ENCODE assay signal across 11 mouse cellular contexts in the genomic region with DNA sequence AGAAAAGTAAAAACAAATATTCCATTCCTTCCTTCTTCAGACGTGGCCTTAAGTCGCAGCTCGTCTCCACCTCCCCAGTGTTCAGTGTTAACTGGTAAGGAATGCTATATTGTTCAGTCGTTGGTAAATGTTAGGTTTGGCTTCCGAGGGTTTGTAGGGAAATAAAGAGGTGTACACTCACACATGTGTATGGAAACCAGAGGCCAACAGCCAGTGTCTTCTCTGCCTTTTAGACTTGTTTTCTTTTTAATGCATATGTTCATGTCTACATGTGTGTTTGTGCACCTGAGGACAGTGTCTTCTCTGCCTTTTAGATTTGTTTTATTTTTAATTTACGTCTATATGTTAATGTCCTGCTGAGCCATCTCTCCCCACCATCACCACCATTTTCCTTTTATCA. TPM values are rescaled to one million over a fixed set of nuclear protein-coding genes. Genes with fewer than 3 reads are reported as not detected.
DNase-seq lines count a peak whose midpoint lies in the region; ATAC-seq and TF ChIP-seq lines count a peak whose summit lies in the region.
"Had no signal": no experiment of that assay in that cellular context is flagged by ENCODE, and none has a peak within 500 bp of the region (broad histone marks: within the 10 kb centered on the region; RNA-seq: fewer than 3 reads in every experiment).

No protein-coding gene starts in this region.

- no peak for ATAC-seq in heart, postnatal 0 days (ENCODE audit: insufficient read depth, low read depth)
- ATAC-seq in heart, embryonic 12.5 days (ENCODE audit: insufficient number of reproducible peaks, low FRiP score): no peak
- ATAC-seq in forebrain, embryonic 13.5 days: no peak
- ATAC-seq: CD4-positive, CD25-positive, alpha-beta regulatory T cell, adult 4 months had no signal

- DNase-seq in heart, postnatal 0 days (ENCODE audit: low spot score): no peak
- DNase-seq in ES-E14 (ENCODE audit: low read depth, low spot score): no peak
- no peak for DNase-seq in midbrain, embryonic 10.5 days (ENCODE audit: low spot score)
- DNase-seq in gastrocnemius, adult 18-20 months (ENCODE audit: low spot score): no peak
- DNase-seq in urinary bladder, postnatal 14 days (ENCODE audit: low spot score): no peak
- DNase-seq in testis, postnatal 10 days (ENCODE audit: low spot score): no peak
- DNase-seq: cerebellum, adult 9-10 months; kidney, adult 9 months had no signal

- H3K36me3 ChIP-seq in heart, postnatal 0 days (replicated peaks; ENCODE audit: control insufficient read depth, insufficient read depth, low read length): no peaks in the 10 kb centered on the region
- no peaks in the 10 kb centered on the region for H3K36me3 ChIP-seq in heart, embryonic 12.5 days
- H3K36me3 ChIP-seq in ES-E14 (ENCODE audit: control insufficient read depth, insufficient read depth, low read length, poor library complexity, severe bottlenecking): peaks cover 7% of the 10 kb centered on the region
- H3K36me3 ChIP-seq in forebrain, embryonic 13.5 days (ENCODE audit: poor library complexity, severe bottlenecking): no peaks in the 10 kb centered on the region
- peaks cover 18% of the 10 kb centered on the region for H3K36me3 ChIP-seq in midbrain, embryonic 10.5 days

- TF ChIP-seq CTCF in heart, postnatal 0 days (IDR thresholded peaks at IDR 0.05; ENCODE audit: low read depth): no peak

- H3K9ac ChIP-seq in heart, postnatal 0 days (replicated peaks; ENCODE audit: low read depth, low read length): no peak overlapping the region
- no peak overlapping the region for H3K9ac ChIP-seq in heart, embryonic 12.5 days
- H3K9ac ChIP-seq in ES-E14 (ENCODE audit: insufficient read depth, low read depth, low read length, poor library complexity, severe bottlenecking): peak overlapping the region; percentile 47; the same call in 1 of the 2 replicates
- H3K9ac ChIP-seq in forebrain, embryonic 13.5 days: no peak overlapping the region

- H3K9me3 ChIP-seq in heart, postnatal 0 days (replicated peaks; ENCODE audit: control insufficient read depth, low read length): no peaks in the 10 kb centered on the region
- H3K9me3 ChIP-seq in heart, embryonic 12.5 days (replicated peaks): 0 out of 2 replicates have a peak, but pooled peaks cover 7% of the 10 kb centered on the region
- H3K9me3 ChIP-seq in ES-E14 (ENCODE audit: control insufficient read depth, insufficient read depth, low read depth, low read length): no peaks in the 10 kb centered on the region
- peaks cover 8% of the 10 kb centered on the region; the same call in 1 of the 2 replicates for H3K9me3 ChIP-seq in forebrain, embryonic 13.5 days (replicated peaks)
- peaks cover 6% of the 10 kb centered on the region for H3K9me3 ChIP-seq in midbrain, embryonic 10.5 days (replicated peaks)

- no peaks in the 10 kb centered on the region for H3K27me3 ChIP-seq in heart, postnatal 0 days (ENCODE audit: control insufficient read depth, insufficient read depth, low read length)
- H3K27me3 ChIP-seq in heart, embryonic 12.5 days (replicated peaks): no peaks in the 10 kb centered on the region
- no peaks in the 10 kb centered on the region for H3K27me3 ChIP-seq in forebrain, embryonic 13.5 days
- H3K27me3 ChIP-seq in midbrain, embryonic 10.5 days (ENCODE audit: low read depth, poor library complexity, severe bottlenecking): no peaks in the 10 kb centered on the region

- TF ChIP-seq EP300 in heart, postnatal 0 days (IDR thresholded peaks at IDR 0.05; ENCODE audit: low read depth): no peak

- H3K4me3 ChIP-seq in heart, postnatal 0 days (ENCODE audit: low read depth, low read length): no peak overlapping the region
- H3K4me3 ChIP-seq in heart, embryonic 12.5 days: no peak overlapping the region
- H3K4me3 ChIP-seq in ES-E14 (ENCODE audit: insufficient read depth in 1 of 2, low read depth in 1 of 2, low read length in 2 of 2, poor library complexity in 1 of 2, severe bottlenecking in 1 of 2): no peak overlapping the region
- H3K4me3 ChIP-seq in forebrain, embryonic 13.5 days: no peak overlapping the region
- H3K4me3 ChIP-seq in midbrain, embryonic 10.5 days: peak overlapping the region; percentile 36

- WGBS in heart, postnatal 0 days: 55% methylated on average over 6 of the region's 6 CpGs
- WGBS in heart, embryonic 12.5 days: 52% methylated on average over 6 of the region's 6 CpGs
- 5% methylated on average over 6 of the region's 6 CpGs for WGBS in forebrain, embryonic 13.5 days
- 8% methylated on average over 6 of the region's 6 CpGs for WGBS in midbrain, embryonic 10.5 days

- in situ Hi-C loops in ES-E14 (cut with MboI; ENCODE audit: low sequenced_read_pairs in 2 of 2, unreplicated experiment in 2 of 2): no loop called here

- no peaks in the 10 kb centered on the region; the same call in none of the 2 replicates for H3K4me1 ChIP-seq in heart, postnatal 0 days (ENCODE audit: control insufficient read depth, insufficient read depth)
- peaks cover 20% of the 10 kb centered on the region for H3K4me1 ChIP-seq in heart, embryonic 12.5 days (replicated peaks)
- H3K4me1 ChIP-seq in ES-E14 (ENCODE audit: control insufficient read depth in 2 of 2, insufficient read depth in 2 of 2, low read length in 2 of 2, poor library complexity in 1 of 2): peaks cover 8 to 12% of the 10 kb centered on the region in 2 experiments
- peaks cover 28% of the 10 kb centered on the region for H3K4me1 ChIP-seq in forebrain, embryonic 13.5 days
- peaks cover 63% of the 10 kb centered on the region for H3K4me1 ChIP-seq in midbrain, embryonic 10.5 days

- H3K27ac ChIP-seq in heart, postnatal 0 days (ENCODE audit: low read depth): no peak overlapping the region
- no peak overlapping the region for H3K27ac ChIP-seq in heart, embryonic 12.5 days (ENCODE audit: poor library complexity, severe bottlenecking)
- peak overlapping the region; percentile 99 for H3K27ac ChIP-seq in ES-E14 (ENCODE audit: insufficient read depth, low read depth, low read length, poor library complexity, severe bottlenecking)
- H3K27ac ChIP-seq in forebrain, embryonic 13.5 days: peak overlapping the region; percentile 92
- peak overlapping the region; percentile 95 for H3K27ac ChIP-seq in midbrain, embryonic 10.5 days (replicated peaks)

- peak overlapping the region; percentile 18; the same call in 1 of the 2 replicates for H3K4me2 ChIP-seq in heart, postnatal 0 days (ENCODE audit: low read depth, low read length)
- no peak overlapping the region for H3K4me2 ChIP-seq in heart, embryonic 12.5 days
- no peak overlapping the region for H3K4me2 ChIP-seq in forebrain, embryonic 13.5 days

TF ChIP-seq in ES-E14, 5 proteins besides CTCF, POLR2A, EP300 and RAD21:
- no peak for TF ChIP-seq HCFC1 (IDR thresholded peaks at IDR 0.05; ENCODE audit: borderline replicate concordance, insufficient read depth, low read length)
- TF ChIP-seq ZC3H11A (IDR thresholded peaks at IDR 0.05; ENCODE audit: borderline replicate concordance, low read depth, low read length): no peak
- TF ChIP-seq MAFK (IDR thresholded peaks at IDR 0.05; ENCODE audit: insufficient read depth, low read depth, low read length): no peak
- no peak for TF ChIP-seq CHD2 (IDR thresholded peaks at IDR 0.05; ENCODE audit: low read depth, low read length)
- TF ChIP-seq ZNF384 (IDR thresholded peaks at IDR 0.05; ENCODE audit: low read depth, low read length): no peak

RNA-seq across cellular contexts. Expression of a gene that starts 29.1 kb away (rescaled TPM):
- 9.5 and 9.7 TPM in 2 replicates for total RNA-seq in heart, postnatal 0 days (2014; rRNA removed; ENCODE audit: low replicate concordance)
- polyA plus RNA-seq in heart, postnatal 0 days (2015; fragmentation: Nextera tagmentation; extraction: Ambion mirVana): 1.8 and 3.5 TPM in 2 replicates
- 5.8 and 7.2 TPM in 2 replicates for polyA plus RNA-seq in heart, embryonic 12.5 days (2016; fragmentation: Nextera tagmentation; extraction: Ambion mirVana)
- total RNA-seq in ES-E14 (2012; rRNA removed): 9.9 and 10.7 TPM in 2 replicates
- 3.1 and 3.3 TPM in 2 replicates for polyA plus RNA-seq in forebrain, embryonic 13.5 days (2015; fragmentation: Nextera tagmentation; extraction: Ambion mirVana)
- 3.7 and 5.3 TPM in 2 replicates for polyA plus RNA-seq in midbrain, embryonic 10.5 days (2016; fragmentation: Nextera tagmentation; extraction: Ambion mirVana)
- 10 to 100 TPM; 14.5 to 16.4 TPM for total RNA-seq in gastrocnemius, adult 18-20 months (2021)

Comparison
In these comparisons a context has a peak if more than half of its experiments do, and no peak if none do; other contexts are left out.
1. H3K27ac ChIP-seq: peak in ES-E14 (single experiment), forebrain, embryonic 13.5 days (single experiment) and midbrain, embryonic 10.5 days (single experiment); none in heart, postnatal 0 days (single experiment) and heart, embryonic 12.5 days (single experiment).